1 mouse cellular context compared by ENCODE assay signal in the genomic region with DNA sequence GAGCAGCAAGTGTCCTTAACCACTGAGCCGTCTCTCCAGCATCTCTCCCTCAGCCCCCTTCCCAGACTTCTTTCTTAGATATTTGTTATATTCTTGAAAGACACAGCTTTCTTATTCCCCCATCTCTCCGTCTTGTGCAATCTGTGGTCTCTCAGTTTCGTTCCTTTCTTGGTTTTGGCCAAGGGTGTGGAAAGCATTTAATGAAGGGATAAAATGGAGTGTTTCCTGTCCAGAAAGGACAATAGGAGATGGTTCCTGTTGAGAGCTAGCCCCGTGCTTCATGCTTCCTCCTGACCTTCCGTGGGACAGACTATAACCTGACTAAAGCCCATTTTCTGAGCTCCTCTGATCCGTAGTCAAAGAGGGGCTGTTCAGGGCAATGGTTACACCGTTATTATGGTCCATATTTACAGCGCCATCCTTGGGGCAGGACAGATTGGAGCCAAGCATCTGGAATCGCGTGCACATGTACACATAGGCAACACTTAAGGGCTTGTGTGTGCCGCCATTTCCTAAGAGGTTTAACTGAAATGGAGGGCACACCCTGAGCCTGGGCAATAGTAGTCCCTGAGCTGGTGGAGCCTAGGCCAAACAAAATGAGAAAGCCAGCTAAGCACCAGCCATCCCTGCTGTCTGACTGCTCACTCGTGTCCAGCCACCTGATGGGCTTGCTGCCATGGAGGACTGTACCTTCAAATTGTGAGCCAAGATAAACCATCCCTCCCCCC.
TF ChIP-seq lines count a peak whose summit lies in the region.

No protein-coding gene starts in this region.

TF ChIP-seq in MEL, 35 proteins besides CTCF, POLR2A, EP300 and RAD21 (continued from another document):
- TF ChIP-seq SIN3A (IDR thresholded peaks at IDR 0.05; ENCODE audit: low read length) (no peak), TCF12 (IDR thresholded peaks at IDR 0.05; ENCODE audit: low read depth, low read length) (no peak)
